Mouse (Mus musculus) spleen, postnatal 36 days (tissue): Measurements from ENCODE around the gene Suclg2.
"Not testable (repeated sequence)": the region's sequence is repeated elsewhere in the genome, so short reads cannot be mapped to it uniquely, and the experiment has no call there.

Experiments used
- DNase-seq, 2 experiments: peaks; one replicate each; pipeline ENCODE4 v3.0.0; 2022; ENCODE audit warnings: low spot score in 2 of 2, mixed read lengths in 1 of 2

Suclg2 gene

DNA sequence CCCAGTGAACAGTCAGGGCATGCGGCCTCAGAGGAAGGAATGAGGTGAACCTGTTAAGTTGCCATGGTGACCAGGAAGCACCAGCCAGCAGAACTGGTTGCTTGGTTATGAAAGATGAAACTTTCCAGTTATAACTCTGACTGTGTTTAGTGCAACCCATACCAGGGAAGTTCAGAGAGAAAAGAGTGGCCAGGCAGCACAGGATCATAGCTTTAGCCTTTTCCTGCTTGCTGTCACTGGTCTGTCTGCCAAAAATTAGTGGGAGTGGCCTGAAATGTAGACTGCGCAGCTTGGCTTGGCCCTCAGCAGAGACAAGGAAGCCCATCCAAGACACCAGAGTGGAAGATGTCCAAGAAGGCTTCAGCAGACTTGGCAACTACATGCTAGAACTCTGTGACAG lies 96.8 kb downstream of the Suclg2 start:
- peak in 1 of 2 experiments; percentile 5 for DNase-seq

DNA sequence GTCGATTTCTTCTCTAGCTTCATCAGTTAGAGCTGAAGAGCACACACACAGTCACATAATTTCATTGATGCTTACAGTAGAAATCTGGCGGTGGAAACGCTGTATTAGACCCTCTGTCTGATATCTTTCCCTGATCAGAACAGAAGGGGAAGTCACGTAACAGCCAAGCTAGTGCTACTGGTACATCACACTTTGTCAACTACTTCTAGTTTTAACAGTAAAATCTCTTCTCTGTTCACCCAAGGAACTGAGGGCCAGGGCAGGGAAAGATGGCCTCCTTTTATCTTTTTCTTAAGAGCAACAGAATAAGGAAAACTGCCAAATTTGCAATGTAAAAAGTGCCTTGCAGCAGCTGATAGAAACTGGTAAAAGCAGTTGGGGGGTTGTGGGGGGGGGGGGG lies 97.8 kb downstream of the Suclg2 start:
- DNase-seq = no peak

DNA sequence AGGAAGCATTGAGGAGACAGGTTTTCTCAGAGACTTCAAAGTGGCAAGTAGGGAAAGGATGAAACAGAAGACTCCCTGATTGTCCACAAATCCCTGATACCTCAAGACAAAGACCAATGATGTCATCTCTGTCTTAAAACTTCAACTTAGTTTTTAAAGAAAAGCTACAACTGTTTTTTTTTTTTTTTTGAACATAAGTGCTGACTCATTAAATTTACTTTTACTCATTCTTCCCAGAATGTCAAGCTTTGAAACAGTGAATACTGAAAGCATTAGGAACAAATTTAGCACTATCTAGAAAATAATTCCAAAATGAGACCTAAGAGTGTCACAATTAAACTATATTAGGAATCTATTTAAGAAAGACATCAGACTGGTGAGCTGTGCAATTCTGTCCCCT lies 98.8 kb downstream of the Suclg2 start:
- DNase-seq = no peak

DNA sequence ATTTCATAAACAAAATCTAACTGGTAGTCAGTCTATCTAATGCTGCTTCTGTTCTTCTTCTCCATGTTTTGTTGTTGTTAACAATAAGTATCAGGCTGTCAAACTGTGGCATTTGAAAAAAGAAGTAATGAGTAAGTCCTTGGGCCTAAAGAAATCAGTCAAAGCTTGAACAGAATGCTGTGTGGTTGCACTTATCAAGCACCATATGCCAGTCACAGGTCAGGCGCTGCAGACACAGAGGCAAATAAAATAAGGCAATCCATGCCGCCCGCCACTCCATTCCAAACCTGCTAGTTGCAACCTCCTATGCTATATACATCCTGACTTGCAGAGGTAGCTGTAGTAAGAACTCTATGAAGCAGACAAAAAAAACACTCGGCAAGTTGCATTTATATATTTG lies 100.2 kb downstream of the Suclg2 start:
- no peak for DNase-seq

DNA sequence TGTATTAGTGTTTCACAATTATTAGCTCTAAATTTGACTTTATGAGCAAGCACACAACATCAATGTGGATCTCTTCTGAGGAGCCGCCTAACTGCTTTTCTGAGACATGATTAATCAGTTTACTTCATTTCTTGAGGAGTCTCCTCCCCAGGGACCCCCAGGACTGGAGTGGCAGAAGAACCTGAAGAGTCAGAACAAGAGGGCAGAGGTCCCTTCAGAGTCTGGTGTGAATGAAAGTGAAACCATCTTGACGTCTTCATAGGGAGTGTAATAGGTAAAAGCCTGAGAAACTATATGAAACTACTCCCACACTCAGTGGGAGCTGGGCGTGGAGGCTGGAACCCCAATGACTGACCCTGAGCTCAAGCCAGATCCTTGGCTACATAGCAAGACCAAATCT lies 105.4 kb downstream of the Suclg2 start:
- DNase-seq = no peak

DNA sequence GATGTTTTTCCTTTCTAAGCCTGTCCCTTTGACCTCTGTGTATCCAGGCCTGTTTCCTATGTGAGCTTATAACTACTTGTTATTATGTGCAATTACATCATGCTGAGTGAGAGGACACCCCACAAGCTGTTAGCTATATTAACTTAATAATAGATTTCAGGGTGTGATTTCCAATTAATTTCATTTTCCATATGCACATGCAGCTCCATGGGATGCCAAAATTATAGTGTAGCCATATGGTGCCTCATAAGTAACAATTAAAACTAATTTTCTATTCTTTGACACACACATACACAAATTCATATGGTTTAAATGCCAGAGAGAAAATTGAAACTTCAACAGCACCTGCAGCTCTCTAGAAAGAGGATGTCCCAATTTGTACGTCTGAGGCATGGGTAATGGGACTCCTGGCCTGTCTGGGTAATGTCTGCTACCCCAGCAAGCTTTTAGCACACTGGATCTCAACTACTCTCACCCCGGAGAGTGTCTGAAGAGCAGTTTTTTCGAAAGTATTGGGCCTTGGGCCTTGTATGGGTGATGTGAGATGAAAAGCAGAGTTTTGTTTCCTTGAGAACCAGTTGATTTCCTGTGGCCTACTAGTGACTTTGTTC lies 106.1 kb downstream of the Suclg2 start:
- DNase-seq = no peak

DNA sequence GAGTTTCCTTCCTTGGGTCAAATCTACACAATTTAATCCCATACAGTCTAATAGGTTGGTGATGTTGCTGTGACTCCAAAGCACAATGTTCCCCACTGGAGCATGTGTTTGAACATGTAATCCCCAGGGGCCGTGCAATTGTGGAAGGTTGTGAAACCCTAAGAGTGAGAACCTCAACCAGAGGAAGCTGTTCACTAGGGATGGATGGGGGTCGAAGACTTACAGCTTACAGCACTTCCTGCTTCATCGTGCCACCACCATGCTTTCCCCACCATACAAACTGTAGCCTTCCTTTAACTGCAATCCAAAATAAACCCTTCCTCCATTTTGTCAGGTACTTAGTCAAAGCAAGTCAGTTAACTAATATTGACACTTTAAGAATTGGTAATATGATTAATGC lies 107.5 kb downstream of the Suclg2 start:
- no peak for DNase-seq

DNA sequence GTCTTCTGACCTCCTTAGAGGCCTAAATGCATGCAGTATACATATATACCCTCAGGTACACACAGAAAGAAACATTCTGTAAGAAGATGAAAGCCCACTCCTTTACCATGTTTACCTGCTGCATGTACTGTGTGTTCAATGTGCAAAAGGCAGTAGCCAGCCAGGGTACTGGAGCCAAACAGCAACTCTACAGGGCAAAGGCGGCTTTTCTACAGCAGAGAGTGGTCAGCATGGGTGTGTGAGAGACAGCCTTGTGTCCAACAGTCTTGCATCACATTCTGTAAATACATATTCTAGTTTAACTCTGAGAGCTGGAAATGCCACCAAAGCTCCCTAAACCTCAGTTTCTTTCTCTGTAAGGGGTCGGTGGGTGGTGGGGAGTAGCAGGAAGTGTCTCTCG lies 110.5 kb downstream of the Suclg2 start:
- no peak for DNase-seq

DNA sequence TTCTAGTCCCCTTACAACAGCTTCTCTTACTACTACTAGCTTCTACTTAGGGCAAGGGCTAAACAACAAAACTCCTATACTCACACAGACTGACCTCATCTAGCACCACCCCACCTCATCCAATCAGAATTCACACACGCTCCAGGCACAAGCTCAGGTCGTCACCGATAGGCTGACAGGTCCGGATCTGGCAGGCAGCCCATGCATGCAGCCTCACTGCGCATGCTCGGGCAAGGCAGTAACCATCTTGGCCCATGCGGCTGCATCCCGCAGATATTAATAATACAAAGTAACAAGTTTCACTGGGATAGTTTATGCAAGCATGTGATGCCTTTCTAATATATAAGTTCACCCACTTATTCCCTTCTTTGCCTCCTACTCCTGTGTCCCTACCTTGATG lies 117.9 kb downstream of the Suclg2 start:
- not testable (repeated sequence) for DNase-seq

DNA sequence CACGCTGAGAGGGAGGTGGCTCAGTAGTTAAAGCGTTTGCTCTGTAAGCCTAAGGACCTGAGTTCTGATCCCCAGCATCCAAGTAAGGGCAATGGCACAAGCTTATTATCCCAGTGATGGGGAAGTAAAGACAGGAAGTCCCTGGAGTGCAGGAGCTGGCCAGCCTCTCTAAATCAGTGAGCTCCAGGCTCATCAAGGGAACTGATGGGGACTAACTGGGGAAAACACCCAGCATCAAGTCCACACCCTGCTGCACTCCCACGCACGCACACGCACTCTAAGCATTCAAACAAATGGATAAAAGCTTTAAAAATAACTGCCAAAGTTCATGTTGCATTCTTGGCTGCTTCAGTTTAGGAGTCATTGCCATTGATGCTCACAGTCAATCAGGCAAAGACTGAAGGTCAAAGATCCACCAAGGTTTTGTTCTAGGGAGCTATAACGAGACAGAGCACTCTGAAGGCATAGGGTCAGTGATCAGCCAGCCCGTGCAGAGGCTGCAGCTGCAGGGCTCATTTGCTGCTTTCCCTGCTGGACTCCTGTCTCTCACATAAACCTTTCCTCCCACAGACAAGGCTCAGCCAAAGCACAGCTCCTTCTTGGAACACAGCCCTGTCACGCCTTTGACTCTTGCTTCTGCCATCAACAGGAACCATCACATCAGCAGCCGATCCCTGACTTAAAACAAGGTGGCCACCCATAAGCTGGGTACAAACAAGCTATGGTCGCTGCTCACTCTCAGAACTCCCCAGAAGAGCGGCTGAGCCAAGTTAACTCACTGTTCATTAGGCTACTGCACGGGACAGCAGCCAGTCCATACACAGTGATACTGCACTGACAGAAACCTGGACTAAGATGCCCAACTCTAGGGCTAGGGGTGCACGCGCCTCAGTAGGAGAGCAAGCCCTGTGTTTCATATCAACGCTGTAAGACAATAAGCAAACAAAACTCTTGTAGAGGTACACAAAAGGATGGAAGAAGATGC lies 121.5 kb downstream of the Suclg2 start:
- DNase-seq = no peak

DNA sequence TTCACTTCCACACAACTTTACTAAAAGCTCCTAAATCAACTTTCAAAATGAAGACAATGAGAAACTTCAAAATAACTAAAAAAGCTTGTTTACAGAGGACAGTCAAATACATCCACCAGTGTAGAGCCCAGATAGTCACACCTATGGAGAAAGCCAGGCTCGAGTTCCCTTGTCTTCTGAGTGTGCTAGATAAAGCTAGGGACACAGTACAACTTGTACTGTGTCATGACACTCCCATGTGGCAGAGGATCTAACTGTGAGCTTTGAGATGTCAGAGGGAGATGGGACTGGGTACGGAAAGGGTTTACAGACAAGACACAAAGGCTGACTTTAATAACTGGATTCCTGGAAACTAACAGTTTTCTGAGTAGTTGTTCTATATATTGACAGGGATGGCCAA lies 122.7 kb downstream of the Suclg2 start:
- DNase-seq = no peak

DNA sequence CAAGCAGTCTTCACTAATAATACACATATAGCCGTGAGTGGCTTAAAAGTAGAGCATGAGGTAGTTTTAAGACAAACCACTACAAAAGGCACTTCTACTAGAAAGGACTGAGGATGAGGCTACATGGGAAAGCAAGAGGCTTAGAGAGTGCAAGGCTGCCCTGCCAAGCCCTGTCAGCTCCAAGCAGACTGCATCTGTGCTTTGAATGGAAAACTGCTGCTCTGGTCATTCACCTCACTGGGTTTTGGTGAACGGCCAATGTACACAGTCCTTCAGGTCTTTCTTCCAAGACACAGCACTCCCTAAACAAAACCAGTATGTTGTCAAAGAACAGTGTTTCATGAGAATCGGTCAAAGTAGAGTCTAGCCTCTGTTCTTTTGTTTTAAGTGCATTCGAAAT lies 124.4 kb downstream of the Suclg2 start:
- DNase-seq = no peak

DNA sequence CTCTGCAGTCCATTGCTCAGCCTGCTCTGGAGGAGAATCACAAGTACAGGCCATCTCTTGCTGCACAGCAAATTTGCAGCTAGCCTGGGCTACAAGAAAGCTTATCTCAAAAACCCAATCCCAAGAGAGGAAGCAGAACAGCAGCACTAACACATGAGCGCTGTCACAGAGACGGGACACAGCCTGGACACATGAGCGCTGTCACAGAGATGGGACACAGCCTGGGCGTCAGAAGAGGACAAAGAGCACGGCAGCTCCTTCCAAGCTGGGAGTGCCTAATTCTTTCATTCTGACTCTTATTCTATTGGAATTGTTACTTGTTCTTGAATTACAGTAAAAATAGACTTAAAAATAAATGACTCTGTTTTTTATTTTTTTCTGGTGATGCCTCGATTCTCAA lies 126.2 kb downstream of the Suclg2 start:
- DNase-seq = no peak

DNA sequence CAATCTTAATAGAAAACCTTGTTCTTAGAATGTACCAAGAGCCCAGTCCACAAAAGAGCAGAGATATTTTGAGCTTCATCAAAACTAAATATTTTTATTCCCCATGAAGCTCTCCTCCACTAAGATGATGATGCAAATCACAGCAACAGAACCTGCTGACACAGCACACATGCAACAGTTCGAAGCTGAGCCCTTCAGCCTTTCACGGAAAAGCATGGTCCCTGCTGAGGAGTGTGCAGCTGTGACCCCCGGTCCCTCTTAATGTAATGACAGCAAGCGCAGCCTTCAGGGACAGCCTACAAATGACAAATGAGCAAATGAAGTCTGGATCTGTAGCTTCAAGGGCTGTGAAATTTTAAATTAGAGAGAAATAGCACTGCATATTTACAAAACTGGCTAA lies 128.1 kb downstream of the Suclg2 start:
- DNase-seq = no peak

DNA sequence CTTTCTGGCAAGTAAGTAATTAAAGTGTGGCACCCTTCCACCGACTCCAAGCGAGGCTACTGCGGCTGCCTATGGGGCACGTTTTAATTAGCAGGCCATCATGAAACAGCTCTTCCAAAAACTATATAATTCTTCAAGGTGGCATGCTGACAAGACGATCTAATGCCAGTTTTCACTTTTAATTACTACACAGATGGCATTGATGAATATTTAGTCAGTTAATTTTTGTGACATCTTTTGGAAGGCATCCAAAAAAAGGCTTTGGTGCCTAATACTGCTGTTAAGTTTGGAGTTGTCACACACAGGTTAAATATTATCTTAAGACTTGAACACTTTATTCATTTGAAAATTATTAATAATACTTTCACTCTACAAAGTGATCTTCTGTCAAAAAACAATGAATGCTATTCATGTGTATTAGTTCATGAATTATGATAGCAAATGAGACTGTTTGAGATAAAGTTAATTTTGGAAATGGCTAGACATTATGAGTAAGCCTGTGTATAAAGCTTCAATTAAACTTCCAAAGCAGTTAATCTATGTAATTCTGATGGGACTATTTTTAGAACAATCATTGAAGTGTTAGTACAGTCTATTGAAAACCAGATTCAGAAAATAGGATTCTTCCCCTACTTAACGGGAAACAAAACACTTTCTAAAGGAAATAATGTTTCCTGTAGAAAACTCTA lies 131.3 kb downstream of the Suclg2 start:
- no peak for DNase-seq

DNA sequence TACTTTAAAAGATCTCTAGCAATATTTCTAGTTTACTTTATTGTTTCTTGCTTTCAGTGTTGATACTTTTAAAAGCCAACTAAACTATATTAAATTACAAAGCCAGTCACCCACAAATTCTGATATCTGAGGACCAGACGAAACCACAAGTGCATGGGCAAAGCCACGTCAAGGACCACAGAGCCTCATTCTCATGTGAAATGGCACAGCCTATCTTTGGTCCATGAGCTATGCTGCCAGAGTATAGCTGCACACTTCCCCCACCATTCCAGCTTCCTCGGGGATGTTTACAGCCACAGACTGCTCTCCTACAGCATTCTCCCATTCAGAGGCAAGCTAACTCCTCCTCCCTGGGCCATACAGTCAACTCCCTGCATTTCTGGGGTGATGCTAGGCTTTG lies 136.7 kb downstream of the Suclg2 start:
- DNase-seq = no peak

DNA sequence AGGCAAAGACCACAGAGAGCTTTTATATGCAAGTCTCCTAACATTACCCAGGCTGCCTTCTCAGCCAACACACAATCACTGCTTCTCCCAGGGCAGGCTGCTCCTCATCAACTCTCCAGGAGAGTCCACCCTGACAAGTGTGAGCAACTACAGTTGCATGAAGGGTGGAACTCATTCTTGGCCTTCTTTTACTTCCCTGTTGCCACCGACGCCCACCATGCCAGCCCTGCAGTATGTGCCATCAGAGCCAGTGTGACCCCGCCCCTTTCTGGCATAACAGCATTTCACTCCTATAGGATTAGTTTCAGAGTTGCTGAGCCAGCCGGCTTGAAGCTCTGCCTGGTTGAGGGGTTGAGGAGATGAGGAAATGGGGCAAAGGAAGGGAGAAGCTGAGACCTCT lies 138.8 kb downstream of the Suclg2 start:
- DNase-seq = no peak

DNA sequence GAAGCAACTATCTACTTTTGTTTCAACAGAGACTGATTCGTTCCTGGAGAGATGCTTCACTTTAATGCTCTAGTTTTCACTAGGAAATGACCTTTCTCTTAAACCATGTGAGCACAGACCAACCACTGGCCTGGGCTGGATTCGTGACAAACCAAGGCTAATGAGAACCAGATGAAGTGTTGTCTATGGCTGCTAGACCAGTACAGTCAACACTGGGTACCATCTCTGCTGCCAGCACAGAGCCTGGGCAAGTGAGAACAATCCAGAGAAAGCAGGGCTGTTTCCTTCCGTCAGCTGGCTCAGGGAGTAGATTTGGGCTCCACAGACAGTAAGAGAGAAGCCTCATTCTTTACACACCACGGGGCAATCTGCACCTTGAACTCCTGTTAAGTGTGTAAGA lies 143.1 kb downstream of the Suclg2 start:
- DNase-seq = no peak

DNA sequence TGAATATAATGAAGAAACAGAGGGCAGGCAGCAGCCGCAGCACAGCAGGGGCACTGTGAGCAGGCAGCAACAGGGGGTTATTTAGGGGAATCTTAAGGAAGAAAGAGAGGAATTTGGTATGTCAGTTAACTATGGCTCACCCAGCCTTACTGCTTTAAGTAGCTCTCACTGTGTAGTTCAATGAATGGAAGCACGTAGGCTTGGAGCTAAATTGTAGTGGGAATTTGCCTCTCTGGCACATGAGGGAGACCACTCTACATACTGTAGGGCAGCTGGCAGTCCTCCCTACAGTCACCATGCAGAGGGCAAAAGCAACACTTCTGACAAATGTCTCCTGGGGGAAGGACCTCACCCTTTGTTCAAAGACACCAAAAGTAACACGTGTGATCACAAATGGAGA lies 143.7 kb downstream of the Suclg2 start:
- DNase-seq = no peak

DNA sequence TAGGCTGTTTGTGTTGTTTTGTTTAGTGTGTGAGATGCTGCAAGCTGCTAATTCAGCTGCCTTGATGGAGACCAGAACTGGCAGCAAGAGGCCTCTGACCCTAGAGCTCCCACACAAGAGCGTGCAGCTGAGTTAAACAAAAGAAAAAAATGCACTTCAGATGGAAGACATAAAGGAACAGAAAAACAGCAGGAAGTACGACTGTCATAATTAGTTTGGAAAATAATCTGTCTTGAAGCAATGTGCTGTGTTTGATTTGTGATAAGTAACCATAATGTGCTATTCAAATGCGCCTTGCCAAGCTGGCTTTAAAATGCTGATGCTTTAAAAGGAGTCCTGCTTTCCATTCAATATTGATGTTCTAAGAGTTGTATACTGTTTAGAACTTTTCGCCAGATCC lies 144.2 kb downstream of the Suclg2 start:
- DNase-seq = no peak

DNA sequence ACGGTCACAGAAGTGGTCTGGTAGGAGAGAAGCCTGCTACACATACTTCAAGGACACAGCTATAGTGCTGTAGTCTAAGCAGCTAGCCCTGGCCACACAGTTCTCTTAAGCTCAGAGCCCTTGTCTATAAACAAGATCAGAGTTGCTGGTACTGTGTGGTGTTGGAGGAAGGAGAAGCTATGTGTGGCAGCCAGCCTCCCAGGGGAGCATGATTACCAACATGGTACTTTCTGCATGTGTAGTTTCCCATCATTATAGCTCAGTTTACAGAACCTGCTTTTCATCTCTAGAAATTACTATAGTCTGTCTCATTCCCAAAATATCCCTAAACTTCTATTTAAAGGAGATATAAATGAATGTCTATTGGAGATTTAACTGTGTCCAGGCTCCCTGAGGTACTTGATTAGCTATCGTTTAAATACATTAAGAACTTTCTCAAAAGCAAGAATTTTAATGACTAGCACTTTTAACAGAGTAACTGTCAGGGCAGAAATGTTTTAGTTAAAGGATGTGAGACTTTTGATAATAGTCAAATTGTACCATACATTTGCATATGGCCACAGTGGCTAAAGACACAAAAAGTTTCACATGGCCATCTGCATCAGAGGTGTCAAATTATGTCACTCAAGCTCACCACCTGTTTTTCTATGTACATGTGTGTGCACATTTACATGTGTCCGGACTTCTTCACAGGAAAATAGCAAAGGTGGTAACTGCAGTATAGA lies 145.4 kb downstream of the Suclg2 start:
- DNase-seq = peak; percentile 17 to 37

DNA sequence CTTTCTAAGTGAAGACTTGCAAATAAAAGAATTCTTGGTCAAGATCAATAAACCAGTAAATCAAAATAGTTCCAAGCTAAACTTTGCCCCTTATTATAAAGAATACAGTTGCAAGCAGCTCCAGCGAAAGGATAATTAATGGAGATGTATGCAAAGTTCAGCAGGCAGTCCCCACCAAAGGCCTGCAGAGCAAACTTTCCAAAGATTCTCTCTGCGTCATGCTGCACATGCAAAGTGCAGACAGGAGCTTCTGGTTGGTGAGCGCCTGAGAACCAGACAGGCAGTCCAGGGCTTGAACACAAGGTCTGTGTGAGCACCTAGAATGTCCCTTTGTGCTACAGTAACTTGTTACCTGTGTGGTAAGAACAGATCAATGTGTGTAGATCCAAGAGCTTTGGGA lies 147.0 kb downstream of the Suclg2 start:
- DNase-seq = no peak
